16 mouse cellular contexts compared by ENCODE assay signal in the genomic region with DNA sequence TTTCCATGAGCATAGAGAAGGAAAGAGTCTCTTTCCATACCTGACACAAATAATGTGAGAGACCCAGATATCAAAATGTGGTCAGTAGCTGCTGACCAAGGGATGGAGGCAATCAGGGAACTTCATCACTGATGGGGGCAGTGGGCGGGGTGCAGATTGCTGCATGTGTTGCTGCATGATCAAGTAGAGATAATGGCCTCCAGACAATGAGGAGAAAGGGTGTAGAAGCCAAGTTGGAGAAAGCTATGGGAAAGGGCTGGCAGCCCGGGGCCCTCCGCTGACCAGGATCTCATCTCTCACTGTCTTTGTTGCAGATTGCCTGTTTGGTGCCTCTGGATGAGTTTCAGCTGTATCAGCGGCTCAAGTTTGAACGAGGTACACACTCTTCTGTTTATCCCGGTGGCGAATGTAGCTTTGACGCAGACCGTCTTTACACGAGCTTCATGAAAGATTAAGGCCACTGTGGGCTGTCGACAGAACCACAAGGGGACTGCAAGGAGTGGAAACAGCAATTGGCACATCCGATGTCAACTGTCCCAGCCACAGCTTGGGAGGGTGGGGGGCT.
"Had no signal": no experiment of that assay in that cellular context is flagged by ENCODE, and none has a peak within 500 bp of the region (broad histone marks: within the 10 kb centered on the region; RNA-seq: fewer than 3 reads in every experiment).

No protein-coding gene starts in this region.

- H3K9ac ChIP-seq: kidney, embryonic 15.5 days; liver, embryonic 14.5 days; stomach, embryonic 15.5 days had no signal

- H3K4me2 ChIP-seq: kidney, embryonic 15.5 days; liver, embryonic 11.5 days; midbrain, embryonic 11.5 days; stomach, embryonic 15.5 days had no signal

- H3K4me3 ChIP-seq: kidney, embryonic 15.5 days; left cerebral cortex, adult 2 months; stomach, embryonic 15.5 days had no signal

- H3K36me3 ChIP-seq: kidney, embryonic 15.5 days; stomach, embryonic 15.5 days had no signal

- H3K9me3 ChIP-seq: kidney, embryonic 15.5 days; stomach, embryonic 15.5 days had no signal

- DNase-seq: kidney, adult 11 months; kidney, adult 8-10 months; kidney, postnatal 10 days; kidney, postnatal 36 days; layer of hippocampus, postnatal 36 days; midbrain, embryonic 14.5 days; retina, postnatal 1 day; right cerebral cortex, postnatal 25 days; spleen, adult 18-20 months; thymus, postnatal 36 days had no signal

- H3K27me3 ChIP-seq: kidney, embryonic 15.5 days; stomach, embryonic 15.5 days had no signal

- H3K27ac ChIP-seq: kidney, embryonic 15.5 days; left cerebral cortex, adult 2 months; liver, embryonic 14.5 days; stomach, embryonic 15.5 days had no signal
